Mouse (Mus musculus): ENCODE measurements around the gene Qsox1. TPM values are rescaled to one million over a fixed set of nuclear protein-coding genes. Genes with fewer than 3 reads are reported as not detected.

Gene Qsox1
- polyA plus RNA-seq, 1 experiment = 26.7 TPM

DNA sequence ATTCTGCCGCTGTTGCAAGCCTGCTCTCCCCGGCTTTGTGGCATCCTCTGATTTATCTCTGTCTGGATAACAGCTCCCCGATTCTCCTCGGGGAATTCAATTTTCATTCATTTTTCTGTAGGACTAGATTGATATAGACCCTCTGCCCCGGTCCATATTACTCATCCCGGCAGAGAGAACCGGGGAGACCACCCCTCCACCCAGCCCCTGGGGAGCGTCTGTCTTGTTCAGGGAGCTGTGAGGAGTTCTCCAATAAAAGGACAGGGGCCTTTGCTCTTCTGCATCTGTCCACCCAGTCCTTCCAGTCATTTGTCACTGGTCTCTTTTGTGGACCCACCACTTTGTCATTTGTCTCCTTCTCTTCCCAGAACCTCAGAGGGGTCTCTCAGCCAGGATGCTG lies 65.7 kb downstream of the Qsox1 start:
- Histone ChIP-seq H3K27me3 (ENCODE audit: control insufficient read depth, insufficient read depth, low read length) (peaks cover 13% of the 10 kb centered on the region), H3K27ac (ENCODE audit: insufficient read depth, low read length) (no peak overlapping the region), H3K36me3 (ENCODE audit: control insufficient read depth, insufficient read depth, low read length) (no peaks in the 10 kb centered on the region), H3K4me3 (ENCODE audit: extremely low read depth, insufficient read depth, insufficient read length) (no peak overlapping the region), H3K4me1 (ENCODE audit: control insufficient read depth, insufficient read depth, insufficient read length) (peaks cover 9% of the 10 kb centered on the region)
- 16% methylated on average over 8 of the region's 8 CpGs for WGBS
- no peak for DNase-seq (ENCODE audit: low read depth in 1 of 2, low spot score in 2 of 2)
- TF ChIP-seq POLR2A (IDR thresholded peaks at IDR 0.05; ENCODE audit: low read depth, low read length) (no peak), CTCF (IDR thresholded peaks at IDR 0.05; ENCODE audit: extremely low read depth, insufficient read depth, insufficient read length, insufficient replicate concordance) (no peak)

DNA sequence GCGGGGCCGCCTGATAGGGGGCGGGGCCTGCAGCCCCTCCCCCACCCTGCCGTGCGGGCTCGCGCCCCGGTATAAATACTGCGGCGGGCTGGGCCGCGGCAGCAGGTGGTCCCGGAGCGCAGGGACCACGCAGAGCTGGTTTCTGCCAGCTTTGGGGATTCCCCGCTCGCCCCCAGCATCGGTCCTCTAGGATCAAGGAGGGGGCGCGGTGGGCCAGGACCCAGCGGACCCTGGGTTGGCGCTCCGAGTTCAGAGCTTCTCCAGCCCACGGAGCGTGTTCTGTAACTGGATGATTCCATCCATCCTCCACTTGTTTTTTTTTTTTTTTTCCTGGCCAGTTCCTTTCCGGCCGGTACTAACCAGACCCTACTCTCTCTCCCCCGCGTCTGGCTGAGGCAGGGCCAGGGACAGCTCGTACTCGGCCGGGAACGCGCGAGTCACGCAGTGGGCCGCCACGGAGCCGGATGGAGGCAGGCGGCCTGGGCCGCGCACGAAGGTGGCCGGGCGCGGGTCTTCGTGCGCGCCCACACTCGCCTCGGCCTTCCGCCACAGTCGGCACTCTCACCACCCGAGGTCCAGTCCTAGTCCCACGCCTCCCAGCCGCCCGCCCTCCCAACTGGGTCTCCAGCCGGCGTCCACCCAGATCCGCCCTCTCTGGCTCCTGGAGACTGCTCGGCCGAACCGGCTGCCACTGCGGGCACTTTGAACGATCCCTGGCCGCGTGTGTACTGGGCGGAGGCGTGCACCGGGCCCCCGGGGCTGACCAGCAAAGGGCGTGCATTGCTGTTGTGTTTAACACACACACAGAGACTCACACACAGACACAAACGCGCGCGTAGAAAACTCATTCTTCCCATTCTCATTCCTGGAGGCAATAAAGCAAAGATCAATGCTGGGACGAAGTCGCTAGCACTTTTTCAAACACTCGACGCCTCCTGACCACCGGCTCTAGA lies 70.0 kb downstream of the Qsox1 start:
- TF ChIP-seq POLR2A (IDR thresholded peaks at IDR 0.05; ENCODE audit: low read depth, low read length) (no peak), CTCF (IDR thresholded peaks at IDR 0.05; ENCODE audit: extremely low read depth, insufficient read depth, insufficient read length, insufficient replicate concordance) (no peak)
- Histone ChIP-seq H3K4me1 (ENCODE audit: control insufficient read depth, insufficient read depth, insufficient read length) (peaks cover 11% of the 10 kb centered on the region), H3K27ac (ENCODE audit: insufficient read depth, low read length) (no peak overlapping the region), H3K4me3 (ENCODE audit: extremely low read depth, insufficient read depth, insufficient read length) (peak overlapping the region; percentile 26; the same call in 1 of the 2 replicates), H3K36me3 (ENCODE audit: control insufficient read depth, insufficient read depth, low read length) (no peaks in the 10 kb centered on the region), H3K27me3 (ENCODE audit: control insufficient read depth, insufficient read depth, low read length) (peaks cover 31% of the 10 kb centered on the region)
- no peak for DNase-seq (ENCODE audit: low read depth in 1 of 2, low spot score in 2 of 2)
- WGBS = 3% methylated on average over 80 of the region's 81 CpGs

- 1% methylated on average over 26 of the region's 26 CpGs for WGBS
- H3K27me3 ChIP-seq (ENCODE audit: control insufficient read depth, insufficient read depth, low read length) = peaks cover 38% of the 10 kb centered on the region
- no peak for DNase-seq (ENCODE audit: low read depth in 1 of 2, low spot score in 2 of 2)
- H3K4me3 ChIP-seq (ENCODE audit: extremely low read depth, insufficient read depth, insufficient read length) = peak overlapping the region; percentile 39
- H3K4me1 ChIP-seq (ENCODE audit: control insufficient read depth, insufficient read depth, insufficient read length) = peaks cover 17% of the 10 kb centered on the region
- TF ChIP-seq CTCF (IDR thresholded peaks at IDR 0.05; ENCODE audit: extremely low read depth, insufficient read depth, insufficient read length, insufficient replicate concordance) = no peak
- no peak for TF ChIP-seq POLR2A (IDR thresholded peaks at IDR 0.05; ENCODE audit: low read depth, low read length)
- no peak overlapping the region for H3K27ac ChIP-seq (ENCODE audit: insufficient read depth, low read length)
- H3K36me3 ChIP-seq (ENCODE audit: control insufficient read depth, insufficient read depth, low read length) = no peaks in the 10 kb centered on the region
Observed at GRCm38 (mm10) chr1:155741988-155742387, 70.7 kb downstream of the Qsox1 start.

DNA sequence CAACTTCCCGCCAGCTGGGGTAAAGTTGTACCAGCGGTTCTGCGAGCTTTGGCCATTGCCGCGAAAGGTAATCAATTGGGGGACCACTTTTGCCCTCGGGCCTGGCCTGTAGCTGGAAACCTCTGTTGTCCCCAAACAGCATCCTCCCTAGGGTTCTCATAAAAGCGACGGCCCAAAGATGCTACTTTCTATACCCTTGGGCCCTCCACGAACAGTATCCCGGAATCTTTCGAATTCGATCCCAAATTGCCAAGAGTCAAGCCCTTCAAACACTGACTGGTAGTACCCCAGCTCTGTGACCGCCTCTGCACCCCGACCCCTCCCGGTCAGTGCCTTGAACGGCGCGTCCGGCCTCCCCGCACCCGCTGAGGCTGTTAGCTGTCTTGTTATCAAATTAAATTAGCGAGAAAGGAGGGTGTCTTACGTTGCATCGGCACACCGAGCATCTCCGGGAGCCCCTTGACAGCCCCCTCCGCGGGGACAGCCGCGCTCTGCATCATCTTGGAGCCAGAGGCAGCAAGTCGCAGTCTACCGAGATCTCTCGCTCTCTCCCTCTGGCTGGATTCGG lies 71.2 kb downstream of the Qsox1 start:
- WGBS = 3% methylated on average over 34 of the region's 34 CpGs
- TF ChIP-seq CTCF (IDR thresholded peaks at IDR 0.05; ENCODE audit: extremely low read depth, insufficient read depth, insufficient read length, insufficient replicate concordance) (no peak), POLR2A (IDR thresholded peaks at IDR 0.05; ENCODE audit: low read depth, low read length) (no peak)
- peaks cover 17% of the 10 kb centered on the region for H3K4me1 ChIP-seq (ENCODE audit: control insufficient read depth, insufficient read depth, insufficient read length)
- peaks cover 38% of the 10 kb centered on the region for H3K27me3 ChIP-seq (ENCODE audit: control insufficient read depth, insufficient read depth, low read length)
- no peaks in the 10 kb centered on the region for H3K36me3 ChIP-seq (ENCODE audit: control insufficient read depth, insufficient read depth, low read length)
- no peak for DNase-seq (ENCODE audit: low read depth in 1 of 2, low spot score in 2 of 2)
- peak overlapping the region; percentile 39; the same call in 1 of the 2 replicates for H3K4me3 ChIP-seq (ENCODE audit: extremely low read depth, insufficient read depth, insufficient read length)
- H3K27ac ChIP-seq (ENCODE audit: insufficient read depth, low read length) = no peak overlapping the region

- 3% methylated on average over 44 of the region's 44 CpGs for WGBS
- DNase-seq (ENCODE audit: low read depth in 1 of 2, low spot score in 2 of 2) = no peak
- Histone ChIP-seq H3K4me1 (ENCODE audit: control insufficient read depth, insufficient read depth, insufficient read length) (peaks cover 17% of the 10 kb centered on the region), H3K36me3 (ENCODE audit: control insufficient read depth, insufficient read depth, low read length) (no peaks in the 10 kb centered on the region), H3K27me3 (ENCODE audit: control insufficient read depth, insufficient read depth, low read length) (peaks cover 44% of the 10 kb centered on the region), H3K4me3 (ENCODE audit: extremely low read depth, insufficient read depth, insufficient read length) (no peak overlapping the region), H3K27ac (ENCODE audit: insufficient read depth, low read length) (no peak overlapping the region)
- TF ChIP-seq CTCF (IDR thresholded peaks at IDR 0.05; ENCODE audit: extremely low read depth, insufficient read depth, insufficient read length, insufficient replicate concordance) (no peak), POLR2A (IDR thresholded peaks at IDR 0.05; ENCODE audit: low read depth, low read length) (no peak)
Observed at GRCm38 (mm10) chr1:155740622-155741377, 71.9 kb downstream of the Qsox1 start.

DNA sequence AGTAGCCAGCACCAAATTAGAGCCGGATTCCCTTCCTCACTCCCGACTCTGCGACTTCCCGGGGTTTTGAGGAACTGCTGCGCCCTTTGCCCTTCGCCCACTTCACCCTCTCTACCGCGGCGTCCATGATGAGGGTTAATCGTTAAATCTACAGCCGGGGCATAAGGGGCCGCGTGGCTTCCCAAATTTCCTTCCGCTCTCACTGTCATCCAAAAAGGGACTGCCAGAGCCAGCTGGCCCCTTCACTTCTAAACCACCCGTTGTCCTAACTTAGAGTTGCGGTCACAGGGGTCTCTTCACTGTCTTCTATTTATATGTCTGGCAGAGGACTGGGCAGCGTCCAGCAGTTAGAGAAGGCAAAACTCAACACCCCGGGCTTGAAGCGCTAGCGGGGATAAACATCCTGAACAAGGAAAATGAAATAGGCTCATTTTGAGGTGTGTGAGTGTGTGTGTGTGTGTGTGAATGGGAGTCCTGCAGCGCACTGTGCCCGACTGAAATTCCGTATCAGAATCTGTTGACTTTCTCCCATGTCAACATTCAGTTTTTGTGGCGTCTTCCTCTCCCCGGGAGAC lies 74.8 kb downstream of the Qsox1 start:
- H3K27me3 ChIP-seq (ENCODE audit: control insufficient read depth, insufficient read depth, low read length) = peaks cover 48% of the 10 kb centered on the region

More for the DNA sequence above, 74.8 kb downstream of the Qsox1 start:
- 3% methylated on average over 25 of the region's 25 CpGs for WGBS
- Histone ChIP-seq H3K4me1 (ENCODE audit: control insufficient read depth, insufficient read depth, insufficient read length) (peaks cover 16% of the 10 kb centered on the region), H3K36me3 (ENCODE audit: control insufficient read depth, insufficient read depth, low read length) (no peaks in the 10 kb centered on the region), H3K4me3 (ENCODE audit: extremely low read depth, insufficient read depth, insufficient read length) (no peak overlapping the region), H3K27ac (ENCODE audit: insufficient read depth, low read length) (no peak overlapping the region)
- TF ChIP-seq POLR2A (IDR thresholded peaks at IDR 0.05; ENCODE audit: low read depth, low read length) (no peak), CTCF (IDR thresholded peaks at IDR 0.05; ENCODE audit: extremely low read depth, insufficient read depth, insufficient read length, insufficient replicate concordance) (no peak)
- DNase-seq (ENCODE audit: low read depth in 1 of 2, low spot score in 2 of 2) = no peak
